Mouse (Mus musculus) megakaryocyte, adult 5-6 weeks (primary cell): ENCODE data around the gene Svs6. TPM values are rescaled to one million over a fixed set of nuclear protein-coding genes. Genes with fewer than 3 reads are reported as not detected.

Experiments used
- total RNA-seq, 2 experiments: library from RNA; stranded (forward) in 1 of 2; stranded (reverse) in 1 of 2; fragments of 153-499, 151-499 nt in 1 of 2; fragments of 221-1000, 200-1000 nt in 1 of 2; gene quantifications; 2 replicates each; pipeline versions ENCODE4 v1.2.3 to v1.2.4; 2015 to 2017

Gene Svs6
- total RNA-seq, 2 experiments from 2014 or later: not detected

Other genes starting within 250 kb of the Svs6 start
- gene Stk4, start 246.4 kb upstream of the Svs6 start, total RNA-seq (2015): 227 and 248 TPM in 2 replicates
- gene Stk4, start 246.4 kb upstream of the Svs6 start, total RNA-seq (2017): 185 and 193 TPM in 2 replicates
- 45.3 and 49.1 TPM in 2 replicates for gene Tomm34, start 245.6 kb upstream of the Svs6 start, total RNA-seq (2015)
- gene Tomm34, start 245.6 kb upstream of the Svs6 start, total RNA-seq (2017): 48.3 and 49.8 TPM in 2 replicates
- gene Kcns1, start 145.6 kb upstream of the Svs6 start, total RNA-seq (2015): not detected in 2 replicates
- not detected in 2 replicates for gene Kcns1, start 145.6 kb upstream of the Svs6 start, total RNA-seq (2017)
- not detected in 2 replicates for gene Wfdc5, start 134.0 kb upstream of the Svs6 start, total RNA-seq (2015)
- gene Wfdc5, start 134.0 kb upstream of the Svs6 start, total RNA-seq (2017): not detected in 2 replicates
- gene Wfdc12, start 126.1 kb upstream of the Svs6 start, total RNA-seq (2015): not detected in 2 replicates
- not detected in 2 replicates for gene Wfdc12, start 126.1 kb upstream of the Svs6 start, total RNA-seq (2017)
- gene Wfdc15a, start 116.6 kb upstream of the Svs6 start, total RNA-seq (2015): not detected in 2 replicates
- gene Wfdc15a, start 116.6 kb upstream of the Svs6 start, total RNA-seq (2017): not detected in 2 replicates
- gene Wfdc15b, start 95.1 kb upstream of the Svs6 start, total RNA-seq (2015): not detected in 2 replicates
- gene Wfdc15b, start 95.1 kb upstream of the Svs6 start, total RNA-seq (2017): not detected in 2 replicates
- not detected in 2 replicates for gene Svs2, start 78.3 kb upstream of the Svs6 start, total RNA-seq (2015)
- gene Svs2, start 78.3 kb upstream of the Svs6 start, total RNA-seq (2017): not detected in 2 replicates
- not detected in 2 replicates for gene Svs3b, start 60.1 kb upstream of the Svs6 start, total RNA-seq (2015)
- gene Svs3b, start 60.1 kb upstream of the Svs6 start, total RNA-seq (2017): not detected in 2 replicates
- gene Svs4, start 38.3 kb upstream of the Svs6 start, total RNA-seq (2015): not detected in 2 replicates
- gene Svs4, start 38.3 kb upstream of the Svs6 start, total RNA-seq (2017): not detected in 2 replicates
- gene Svs3a, start 27.5 kb upstream of the Svs6 start, total RNA-seq (2015): not detected in 2 replicates
- not detected in 2 replicates for gene Svs3a, start 27.5 kb upstream of the Svs6 start, total RNA-seq (2017)
- not detected in 2 replicates for gene Svs5, start 16.0 kb downstream of the Svs6 start, total RNA-seq (2015)
- not detected in 2 replicates for gene Svs5, start 16.0 kb downstream of the Svs6 start, total RNA-seq (2017)
- 454 and 463 TPM in 2 replicates for gene Slpi, start 72.3 kb downstream of the Svs6 start, total RNA-seq (2015)
- gene Slpi, start 72.3 kb downstream of the Svs6 start, total RNA-seq (2017): 81.4 and 109 TPM in 2 replicates
- gene Rbpjl, start 86.4 kb downstream of the Svs6 start, total RNA-seq (2015): not detected in 2 replicates
- gene Rbpjl, start 86.4 kb downstream of the Svs6 start, total RNA-seq (2017): not detected in 2 replicates
- not detected in 2 replicates for gene Matn4, start 88.4 kb downstream of the Svs6 start, total RNA-seq (2015)
- not detected in 2 replicates for gene Matn4, start 88.4 kb downstream of the Svs6 start, total RNA-seq (2017)
- gene Sdc4, start 127.1 kb downstream of the Svs6 start, total RNA-seq (2015): 0.76 and 0.82 TPM in 2 replicates
- 0.49 and 0.88 TPM in 2 replicates for gene Sdc4, start 127.1 kb downstream of the Svs6 start, total RNA-seq (2017)
- gene Sys1, start 140.2 kb downstream of the Svs6 start, total RNA-seq (2015): 50.9 and 52.3 TPM in 2 replicates
- 14.9 and 20.2 TPM in 2 replicates for gene Sys1, start 140.2 kb downstream of the Svs6 start, total RNA-seq (2017)
- gene Gm20458, start 144.2 kb downstream of the Svs6 start, total RNA-seq (2015): not detected in 2 replicates
- not detected in 2 replicates for gene Gm20458, start 144.2 kb downstream of the Svs6 start, total RNA-seq (2017)
- gene Trp53tg5, start 157.0 kb downstream of the Svs6 start, total RNA-seq (2015): not detected in 2 replicates
- not detected in 2 replicates for gene Trp53tg5, start 157.0 kb downstream of the Svs6 start, total RNA-seq (2017)
- 3.2 and 7.9 TPM in 2 replicates for gene Dbndd2, start 169.4 kb downstream of the Svs6 start, total RNA-seq (2015)
- 1.4 and 2.0 TPM in 2 replicates for gene Dbndd2, start 169.4 kb downstream of the Svs6 start, total RNA-seq (2017)
- gene Pigt, start 180.8 kb downstream of the Svs6 start, total RNA-seq (2015): 69.0 and 70.8 TPM in 2 replicates
- gene Pigt, start 180.8 kb downstream of the Svs6 start, total RNA-seq (2017): 30.8 and 43.0 TPM in 2 replicates
- not detected in 2 replicates for gene Wfdc2, start 245.7 kb downstream of the Svs6 start, total RNA-seq (2015)
- not detected in 2 replicates for gene Wfdc2, start 245.7 kb downstream of the Svs6 start, total RNA-seq (2017)